Mouse (Mus musculus) hindbrain, embryonic 11.5 days (tissue): ENCODE measurements around the gene Olfr960. TPM values are rescaled to one million over a fixed set of nuclear protein-coding genes. Genes with fewer than 3 reads are reported as not detected.

ENCODE experiments used
- ATAC-seq: fragments of 200-750 bp; cut with Nextera tagmentation; 2 replicates; pipeline ENCODE4 v1.8.0; 2017; ENCODE audit warnings: mild to moderate bottlenecking, moderate TSS enrichment, moderate library complexity; ENCODE audit not compliant: low FRiP score
- DNase-seq: peaks from one replicate; pipeline ENCODE4 v3.0.0-alpha.2; 2015; ENCODE audit warnings: low spot score
- H3K27ac ChIP-seq: fragments of 300-500 bp; sonication (generic); 2 replicates; pipeline ENCODE4 v1.5.1; 2014; ENCODE audit warnings: mild to moderate bottlenecking, low read depth, low read length
- H3K27me3 ChIP-seq: fragments of 300-500 bp; sonication (generic); 2 replicates; pipeline ENCODE4 v1.6.1; 2014; ENCODE audit warnings: mild to moderate bottlenecking, low read length, moderate library complexity, mixed read lengths; ENCODE audit not compliant: control insufficient read depth, insufficient read depth
- H3K36me3 ChIP-seq: fragments of 300-500 bp; sonication (generic); 2 replicates; pipeline ENCODE4 v1.6.1; 2014; ENCODE audit warnings: mild to moderate bottlenecking, low read length, moderate library complexity, mixed read lengths; ENCODE audit not compliant: control insufficient read depth, insufficient read depth
- H3K4me1 ChIP-seq: fragments of 300-500 bp; sonication (generic); replicated peaks from 2 replicates; pipeline ENCODE4 v1.6.1; 2014; ENCODE audit warnings: low read length, mixed read lengths; ENCODE audit not compliant: control insufficient read depth, insufficient read depth
- H3K4me2 ChIP-seq: fragments of 300-500 bp; sonication (generic); replicated peaks from 2 replicates; pipeline ENCODE4 v1.6.1; 2014; ENCODE audit warnings: mild to moderate bottlenecking, low read depth, low read length
- H3K4me3 ChIP-seq: fragments of 300-500 bp; sonication (generic); 2 replicates; pipeline ENCODE4 v1.5.1; 2014; ENCODE audit warnings: low read depth, low read length
- H3K9ac ChIP-seq: fragments of 300-500 bp; sonication (generic); 2 replicates; pipeline ENCODE4 v1.6.1; 2014; ENCODE audit warnings: low read depth, low read length
- H3K9me3 ChIP-seq: fragments of 300-500 bp; sonication (generic); 2 replicates; pipeline ENCODE4 v1.6.1; 2016; ENCODE audit warnings: low read length; ENCODE audit not compliant: control insufficient read depth
- WGBS: fragments of 180-500 bp; shearing (Covaris S2); extraction: QIAGEN DNeasy Blood & Tissue Kit; methylation state at CpG from one replicate; pipeline ENCODE4 v1.1.7; 2014; 5-methylcytosine and 5-hydroxymethylcytosine counted together
- polyA plus RNA-seq: library from polyadenylated mRNA; unstranded; fragments of >200 nt; fragmentation: Nextera tagmentation; extraction: Ambion mirVana; gene quantifications from 2 replicates; pipeline ENCODE4 v1.2.1, GENCODE M21; 2014

The Olfr960 gene
- polyA plus RNA-seq, 1 experiment from 2014 or later = not detected

DNA sequence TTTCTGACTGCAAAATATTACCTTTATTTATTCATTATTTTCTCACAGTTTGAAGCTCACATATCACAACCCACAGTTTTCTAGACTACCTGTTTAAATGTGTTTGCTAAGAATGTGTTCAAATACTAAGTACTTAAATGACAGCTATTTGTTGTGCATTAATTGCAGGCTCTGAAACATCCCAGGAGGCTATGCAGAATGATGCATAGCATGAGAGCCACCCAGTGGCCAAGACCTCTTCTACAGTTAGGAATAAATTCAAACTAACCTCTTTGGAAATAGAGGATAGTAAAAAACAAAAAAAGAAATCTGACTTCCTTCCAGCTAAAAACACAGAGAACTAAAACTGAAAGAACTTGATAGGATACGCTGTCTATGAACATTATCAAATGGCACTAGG is 9.2 kb upstream of the Olfr960 start:
- no peaks in the 10 kb centered on the region for H3K36me3 ChIP-seq
- H3K9me3 ChIP-seq = no peaks in the 10 kb centered on the region
- H3K4me3 ChIP-seq = no peak overlapping the region
- no peak overlapping the region for H3K4me2 ChIP-seq
- no peak overlapping the region for H3K9ac ChIP-seq
- 0 out of 2 replicates have a peak, but pooled peaks have one; percentile 51 for ATAC-seq
- peak; percentile 19 for DNase-seq
- no peaks in the 10 kb centered on the region for H3K27me3 ChIP-seq
- H3K27ac ChIP-seq = no peak overlapping the region
- WGBS = 56% methylated on average over 1 of the region's 1 CpGs
- no peaks in the 10 kb centered on the region for H3K4me1 ChIP-seq

- DNase-seq (no peak), ATAC-seq (no peak)
- Histone ChIP-seq H3K4me2 (no peak overlapping the region), H3K9ac (no peak overlapping the region), H3K27me3 (no peaks in the 10 kb centered on the region), H3K9me3 (no peaks in the 10 kb centered on the region), H3K4me1 (no peaks in the 10 kb centered on the region), H3K4me3 (no peak overlapping the region), H3K36me3 (no peaks in the 10 kb centered on the region), H3K27ac (no peak overlapping the region)
- 87% methylated on average over 3 of the region's 3 CpGs for WGBS
Observed at GRCm38 (mm10) chr9:39623783-39624182, 2.6 kb downstream of the Olfr960 start.

- no peaks in the 10 kb centered on the region for H3K27me3 ChIP-seq
- 93% methylated on average over 2 of the region's 2 CpGs for WGBS
- no peaks in the 10 kb centered on the region for H3K36me3 ChIP-seq
- no peak overlapping the region for H3K4me3 ChIP-seq
- no peak overlapping the region for H3K9ac ChIP-seq
- H3K9me3 ChIP-seq = no peaks in the 10 kb centered on the region
- no peak overlapping the region for H3K4me2 ChIP-seq
- no peak overlapping the region for H3K27ac ChIP-seq
- no peaks in the 10 kb centered on the region for H3K4me1 ChIP-seq
- DNase-seq = no peak
- ATAC-seq = no peak
Observed at GRCm38 (mm10) chr9:39624711-39625110, 3.5 kb downstream of the Olfr960 start.

DNA sequence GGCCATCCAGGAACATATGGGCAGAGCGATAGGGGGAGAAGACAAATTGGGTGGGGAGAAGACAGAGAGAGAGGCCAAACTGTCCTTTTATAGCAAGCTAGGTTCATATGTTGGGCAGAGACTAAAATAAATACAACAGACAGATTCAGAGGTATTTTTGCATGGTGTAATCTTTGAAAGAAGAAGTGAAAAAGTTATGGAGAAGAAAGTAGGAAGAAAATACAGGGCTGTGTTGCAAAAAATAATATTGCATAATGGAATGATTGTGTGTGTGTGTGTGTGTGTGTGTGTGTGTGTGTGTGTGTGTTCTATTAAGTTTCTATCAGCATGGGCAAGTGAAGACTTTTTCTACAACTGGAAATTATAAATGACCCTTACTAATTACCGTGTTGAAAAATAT is 7.9 kb downstream of the Olfr960 start:
- Histone ChIP-seq H3K9me3 (no peaks in the 10 kb centered on the region), H3K27me3 (no peaks in the 10 kb centered on the region), H3K4me1 (no peaks in the 10 kb centered on the region), H3K36me3 (no peaks in the 10 kb centered on the region), H3K9ac (no peak overlapping the region), H3K4me3 (no peak overlapping the region), H3K27ac (no peak overlapping the region), H3K4me2 (no peak overlapping the region)
- WGBS = 92% methylated on average over 2 of the region's 2 CpGs
- DNase-seq (no peak), ATAC-seq (no peak)

GRCm38 (mm10) chr9:39633913-39634594 is 12.9 kb downstream of the Olfr960 start:
- ATAC-seq (no peak), DNase-seq (peak; percentile 7)
- H3K4me1 ChIP-seq = no peaks in the 10 kb centered on the region
- no peaks in the 10 kb centered on the region for H3K36me3 ChIP-seq
- H3K27ac ChIP-seq = no peak overlapping the region
- no peak overlapping the region for H3K4me2 ChIP-seq
- H3K4me3 ChIP-seq = no peak overlapping the region
- 42% methylated on average over 4 of the region's 4 CpGs for WGBS
- H3K9ac ChIP-seq = no peak overlapping the region
- H3K27me3 ChIP-seq = no peaks in the 10 kb centered on the region
- no peaks in the 10 kb centered on the region for H3K9me3 ChIP-seq

- Histone ChIP-seq H3K4me1 (no peaks in the 10 kb centered on the region), H3K9me3 (no peaks in the 10 kb centered on the region), H3K36me3 (no peaks in the 10 kb centered on the region), H3K27me3 (no peaks in the 10 kb centered on the region), H3K4me2 (no peak within 1 kb of the TSS), H3K4me3 (no peak within 1 kb of the TSS), H3K9ac (no peak within 1 kb of the TSS), H3K27ac (no peak within 1 kb of the TSS)
- DNase-seq = no peak
- ATAC-seq = no peak
Observed at GRCm38 (mm10) chr9:39644785-39645184, 23.6 kb downstream of the Olfr960 start, which contains the start of gene Olfr961. TSS of gene Olfr961 (plus strand) at chr9:39645085.

DNA sequence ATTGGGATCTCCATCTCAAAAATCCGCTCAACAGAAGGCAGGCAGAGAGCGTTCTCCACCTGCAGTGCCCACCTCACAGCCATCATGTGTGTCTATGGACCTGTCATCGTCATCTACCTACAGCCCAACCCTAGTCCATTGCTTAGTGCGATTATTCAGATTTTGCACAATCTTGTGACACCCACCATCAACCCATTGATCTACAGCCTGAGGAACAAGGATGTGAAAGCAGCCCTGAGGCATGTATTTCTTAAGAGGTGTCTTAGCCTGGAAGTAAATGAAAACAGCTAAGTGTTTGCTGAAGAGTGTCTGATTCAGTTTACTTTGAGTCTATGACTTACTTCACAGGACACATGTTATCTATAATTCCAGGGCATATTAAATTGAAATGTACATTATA is 26.2 kb downstream of the Olfr960 start:
- Histone ChIP-seq H3K4me3 (no peak overlapping the region), H3K9ac (no peak overlapping the region), H3K4me1 (no peaks in the 10 kb centered on the region), H3K9me3 (no peaks in the 10 kb centered on the region), H3K27me3 (no peaks in the 10 kb centered on the region), H3K36me3 (no peaks in the 10 kb centered on the region), H3K27ac (no peak overlapping the region), H3K4me2 (no peak overlapping the region)
- DNase-seq (no peak), ATAC-seq (no peak)
- WGBS = 92% methylated on average over 4 of the region's 4 CpGs

DNA sequence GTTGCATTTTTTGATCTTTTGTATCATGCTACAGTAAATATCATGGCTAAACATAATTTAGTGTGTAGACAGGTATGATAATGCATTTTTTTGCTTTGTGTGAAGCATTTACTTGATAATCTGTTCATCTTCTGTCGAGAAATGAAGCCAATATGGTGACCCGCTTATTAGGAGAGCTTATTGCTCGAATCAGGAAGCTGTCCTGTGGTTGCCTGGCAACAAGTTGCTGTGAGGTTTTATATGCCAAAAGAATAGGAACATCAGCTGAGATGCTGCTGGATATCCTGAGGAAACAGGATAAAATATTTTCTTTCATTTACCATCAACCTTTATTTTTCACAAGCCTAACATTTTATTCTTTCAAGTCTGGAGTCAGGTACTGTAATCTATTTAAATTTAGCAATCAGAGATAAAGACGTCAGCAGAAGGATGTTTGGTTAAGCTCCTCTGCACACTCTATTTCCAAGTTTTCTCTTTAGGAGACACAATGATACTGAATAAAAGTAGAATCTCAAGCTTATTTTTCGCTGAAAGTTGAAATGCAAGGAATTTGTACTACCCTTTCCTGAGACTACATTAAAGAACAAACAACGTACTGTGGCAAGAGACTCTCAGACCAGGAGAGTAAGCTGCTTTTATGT is 33.7 kb downstream of the Olfr960 start:
- H3K27ac ChIP-seq = no peak overlapping the region
- WGBS = 81% methylated on average over 6 of the region's 6 CpGs
- no peak for DNase-seq

DNA sequence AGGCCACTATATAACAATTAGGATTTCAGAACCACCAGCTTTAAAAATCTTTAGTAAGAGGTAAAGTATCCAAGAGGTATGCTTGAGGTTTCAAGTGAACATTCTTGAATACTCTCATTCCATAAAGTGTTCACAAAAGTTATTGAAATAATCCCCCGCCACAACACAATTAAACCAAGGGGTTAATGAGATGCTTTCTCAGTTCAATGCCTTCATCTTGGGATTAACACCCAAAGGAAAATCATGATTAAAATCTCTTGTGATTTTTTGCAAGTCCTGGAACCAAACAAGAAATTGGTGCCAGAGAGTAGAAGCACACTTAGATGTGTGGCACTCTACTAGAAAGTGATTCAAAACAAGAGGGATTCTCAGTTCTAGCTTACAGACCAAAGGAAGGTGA is 45.7 kb downstream of the Olfr960 start, which contains the start of gene Olfr963:
Olfr963 (plus strand) TSS at position 301 of the 400 bp plus-strand sequence.
- Histone ChIP-seq H3K9me3 (no peaks in the 10 kb centered on the region; the same call in 1 of the 2 replicates), H3K36me3 (no peaks in the 10 kb centered on the region), H3K27ac (no peak within 1 kb of the TSS), H3K9ac (no peak within 1 kb of the TSS), H3K4me2 (no peak within 1 kb of the TSS), H3K4me1 (no peaks in the 10 kb centered on the region), H3K4me3 (no peak within 1 kb of the TSS), H3K27me3 (no peaks in the 10 kb centered on the region)
- ATAC-seq (no peak), DNase-seq (no peak)
- WGBS = 97% methylated on average over 1 of the region's 1 CpGs

More for the DNA sequence above, 33.7 kb downstream of the Olfr960 start:
- H3K9ac ChIP-seq = no peak overlapping the region
- no peak for ATAC-seq
- H3K9me3 ChIP-seq = no peaks in the 10 kb centered on the region
- no peak overlapping the region for H3K4me2 ChIP-seq
- H3K4me1 ChIP-seq = no peaks in the 10 kb centered on the region
- no peaks in the 10 kb centered on the region for H3K36me3 ChIP-seq
- H3K4me3 ChIP-seq = no peak overlapping the region
- H3K27me3 ChIP-seq = no peaks in the 10 kb centered on the region
